Mouse (Mus musculus): ENCODE measurements around the gene Gnb3.
"Not testable (repeated sequence)": the region's sequence is repeated elsewhere in the genome, so short reads cannot be mapped to it uniquely, and the experiment has no call there.

Gene Gnb3

DNA sequence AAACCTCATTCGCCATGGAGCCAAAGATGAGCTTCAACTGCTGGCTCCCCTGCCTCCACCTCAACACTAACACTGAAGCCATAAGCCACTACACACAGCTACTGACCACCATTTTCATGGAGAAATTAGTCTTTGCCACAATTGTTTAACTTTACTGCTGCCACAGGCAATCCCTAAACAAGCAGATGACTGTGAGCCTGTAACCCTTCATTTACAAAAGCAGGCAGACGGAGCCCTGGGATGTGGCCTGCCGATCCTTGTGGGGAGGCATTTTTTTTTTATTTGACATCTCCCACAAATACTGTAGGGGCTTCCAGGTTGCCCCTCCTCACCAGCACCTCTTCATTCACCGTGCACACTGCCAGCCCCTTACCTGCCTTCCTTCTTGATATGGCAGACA, 23.5 kb downstream of the Gnb3 start:
- no peak for DNase-seq (ENCODE audit: low read depth, low spot score)

DNA sequence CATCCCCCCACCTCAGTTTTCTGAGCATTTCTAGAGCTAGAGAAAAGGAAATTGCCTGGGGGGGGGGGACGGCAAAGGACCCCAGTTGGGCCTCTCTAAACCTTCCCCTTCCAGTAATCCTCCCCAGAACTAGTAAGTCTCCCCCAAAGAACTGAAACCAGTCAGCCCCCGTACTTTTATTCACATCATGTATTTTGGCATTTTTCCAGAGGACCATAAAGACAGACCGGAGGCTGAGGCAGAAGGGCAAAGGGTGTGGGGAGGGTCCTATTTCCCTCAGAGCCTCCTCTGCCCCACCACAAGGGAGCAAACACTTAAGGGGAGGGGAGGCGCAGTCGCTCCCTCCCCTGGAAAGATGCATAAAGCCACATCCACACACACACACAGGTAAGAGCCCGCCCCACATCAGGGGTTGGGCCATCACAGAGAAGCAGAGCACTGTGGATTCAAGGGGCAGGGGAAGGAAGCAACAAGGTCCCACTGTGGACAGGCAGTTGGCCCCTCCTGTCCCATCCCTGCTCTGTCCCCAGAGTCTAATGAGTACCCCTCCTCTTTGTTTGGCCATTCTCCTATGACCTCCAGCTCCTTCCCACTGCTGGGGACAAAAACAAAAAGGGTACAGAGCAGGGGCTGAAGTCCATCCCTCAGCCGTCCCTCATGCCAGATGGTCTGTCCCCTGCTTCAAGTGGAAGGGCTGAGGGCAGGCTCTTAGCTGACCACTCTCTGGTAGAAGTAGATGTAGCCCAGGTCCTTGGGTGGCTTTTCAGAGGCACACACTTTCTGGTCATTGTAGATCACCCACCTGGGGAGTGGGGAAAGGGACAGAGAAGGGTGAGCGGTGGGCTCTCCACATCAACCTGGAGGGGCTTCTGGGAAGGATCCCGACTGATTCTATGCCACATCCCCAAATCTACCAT, 25.0 kb downstream of the Gnb3 start:
- no peak for DNase-seq (ENCODE audit: low read depth, low spot score)

DNA sequence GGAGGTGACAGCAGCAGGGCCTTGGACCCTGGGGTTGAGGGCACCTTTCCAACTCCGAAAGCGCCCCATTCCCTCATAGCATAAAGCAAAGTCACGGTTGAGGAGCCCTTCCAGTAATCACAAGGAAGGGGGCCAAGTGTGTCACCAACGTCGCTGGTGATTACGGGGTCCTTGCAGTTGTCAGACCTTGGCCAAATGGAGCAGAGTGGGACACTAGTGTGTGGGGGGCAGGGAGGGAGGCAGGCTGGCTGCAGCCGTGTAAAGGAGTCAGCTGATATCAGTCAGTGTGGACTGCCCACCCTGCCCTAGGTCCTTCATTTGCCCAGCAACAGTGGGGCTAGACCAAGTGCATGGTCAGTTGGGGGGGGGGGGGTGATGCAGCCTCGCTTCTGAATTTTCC, 25.6 kb downstream of the Gnb3 start:
- peak; percentile 47 for DNase-seq (ENCODE audit: low read depth, low spot score)

DNA sequence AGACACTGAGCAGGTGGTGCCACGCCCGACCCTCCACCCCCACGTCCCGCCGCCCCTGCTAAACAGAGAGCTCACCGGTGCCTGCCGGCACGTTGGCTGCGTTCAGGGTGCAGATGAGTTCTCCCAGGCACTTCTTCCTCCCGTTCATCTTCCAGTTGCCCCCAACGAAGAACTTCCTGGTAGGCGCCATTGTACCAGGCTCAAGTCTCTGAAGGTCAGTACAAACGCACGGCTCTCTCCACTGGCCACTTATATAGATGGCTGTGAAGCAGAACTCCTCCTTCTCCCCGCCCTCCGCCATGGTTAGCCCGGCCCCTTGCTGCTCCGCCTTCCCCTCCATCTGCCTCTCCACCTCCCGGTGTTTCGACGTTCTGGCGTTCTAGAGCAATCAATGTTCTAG, 26.1 kb downstream of the Gnb3 start, which contains the start of gene Tpi1:
Gene Tpi1 (minus strand): TSS at position 364 of the 400 bp plus-strand sequence.
- DNase-seq (ENCODE audit: low read depth, low spot score): peak; percentile 96

DNA sequence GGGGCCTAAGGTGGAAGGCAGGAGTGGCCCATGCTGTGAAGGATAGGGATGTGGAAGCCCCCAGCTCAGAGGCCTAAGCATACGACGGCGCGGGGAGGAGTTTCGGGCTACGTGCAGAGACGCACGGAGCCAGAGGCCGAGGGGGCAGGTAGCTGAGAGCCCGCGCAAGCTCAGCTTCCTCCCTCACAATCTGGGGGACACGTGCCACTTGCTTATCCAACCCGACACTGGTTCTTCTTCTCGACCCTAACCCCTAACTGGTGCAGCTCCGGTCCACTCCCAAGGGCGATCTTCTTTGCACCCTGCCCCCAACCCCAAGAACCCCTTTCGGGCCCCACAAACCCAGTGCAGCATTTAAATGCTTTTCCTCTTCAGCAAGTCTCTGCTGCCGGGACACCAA, 26.6 kb downstream of the Gnb3 start:
- DNase-seq (ENCODE audit: low read depth, low spot score): peak; percentile 89

DNA sequence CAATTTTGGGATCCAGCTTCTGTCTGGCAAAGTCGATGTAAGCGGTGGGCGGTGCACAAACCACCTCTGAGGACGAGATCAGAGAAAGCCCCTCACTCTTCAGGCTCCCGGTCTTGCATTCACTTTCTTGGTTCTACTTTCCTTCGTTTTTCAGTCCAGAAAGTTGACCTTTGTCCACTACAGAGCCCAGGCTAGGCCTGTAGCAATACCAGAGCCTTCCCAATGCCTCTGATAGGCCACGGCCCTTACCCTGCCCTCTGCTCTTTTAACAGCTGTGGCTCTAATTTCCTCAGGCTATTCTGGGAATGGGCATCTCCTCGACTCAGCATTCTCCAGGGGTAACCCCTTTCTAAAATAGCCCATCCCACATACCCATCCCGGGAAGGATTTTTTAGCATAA, 27.2 kb downstream of the Gnb3 start:
- DNase-seq (ENCODE audit: low read depth, low spot score): peak; percentile 88

DNA sequence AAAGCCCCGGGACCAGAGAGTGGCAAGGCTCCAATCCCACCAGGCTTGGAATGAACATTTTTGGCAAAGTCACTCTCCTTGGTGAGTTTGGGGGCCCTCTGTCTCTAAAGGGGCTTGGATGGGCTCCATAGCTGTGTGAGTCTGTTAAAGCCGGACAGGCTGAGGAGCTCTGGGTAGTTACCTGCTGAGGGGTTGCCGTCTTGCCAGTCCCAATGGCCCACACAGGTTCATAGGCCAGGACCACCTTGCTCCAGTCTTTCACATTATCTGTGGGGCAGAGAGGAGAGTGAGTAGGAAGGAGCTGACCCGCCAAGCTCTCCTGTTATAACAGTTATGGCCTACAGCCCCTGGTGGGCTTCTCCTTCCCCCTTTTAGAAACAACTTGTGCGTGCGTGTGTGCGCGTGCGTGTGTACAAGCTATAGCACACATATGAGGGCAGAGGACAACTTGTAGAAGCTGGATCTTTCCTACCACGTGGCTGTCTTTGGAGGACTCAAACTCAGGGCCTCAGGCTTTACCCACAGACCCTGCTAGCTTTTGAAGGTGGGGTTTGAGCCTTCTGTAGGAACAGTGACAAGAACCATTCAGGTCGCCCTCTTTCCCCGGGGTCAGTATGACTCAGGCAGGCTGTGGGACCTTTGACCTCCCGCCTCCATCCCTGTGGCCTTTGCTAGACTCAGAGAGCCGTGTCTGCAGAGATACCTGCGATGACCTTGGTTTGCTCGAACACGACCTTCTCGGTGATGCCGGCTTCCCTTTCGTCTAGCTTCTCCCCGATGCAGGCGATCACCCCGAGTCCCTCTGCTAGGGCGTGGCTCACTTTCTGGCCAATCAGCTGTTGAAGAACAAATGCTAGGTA, 28.1 kb downstream of the Gnb3 start:
- DNase-seq (ENCODE audit: low read depth, low spot score): no peak

DNA sequence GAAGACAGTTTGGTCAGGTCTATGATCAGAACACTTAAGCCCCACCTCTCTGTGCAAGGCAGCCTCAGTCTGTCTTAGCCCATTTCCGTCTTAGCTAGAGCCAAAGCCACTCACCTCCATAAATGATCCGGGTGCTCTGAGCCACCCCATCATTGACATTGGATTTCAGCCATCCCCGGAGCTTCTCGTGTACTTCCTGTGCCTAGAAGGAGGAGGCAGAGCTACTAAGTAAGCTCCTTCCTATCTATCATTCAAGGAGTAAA, 28.7 kb downstream of the Gnb3 start:
- no peak for DNase-seq (ENCODE audit: low read depth, low spot score)

DNA sequence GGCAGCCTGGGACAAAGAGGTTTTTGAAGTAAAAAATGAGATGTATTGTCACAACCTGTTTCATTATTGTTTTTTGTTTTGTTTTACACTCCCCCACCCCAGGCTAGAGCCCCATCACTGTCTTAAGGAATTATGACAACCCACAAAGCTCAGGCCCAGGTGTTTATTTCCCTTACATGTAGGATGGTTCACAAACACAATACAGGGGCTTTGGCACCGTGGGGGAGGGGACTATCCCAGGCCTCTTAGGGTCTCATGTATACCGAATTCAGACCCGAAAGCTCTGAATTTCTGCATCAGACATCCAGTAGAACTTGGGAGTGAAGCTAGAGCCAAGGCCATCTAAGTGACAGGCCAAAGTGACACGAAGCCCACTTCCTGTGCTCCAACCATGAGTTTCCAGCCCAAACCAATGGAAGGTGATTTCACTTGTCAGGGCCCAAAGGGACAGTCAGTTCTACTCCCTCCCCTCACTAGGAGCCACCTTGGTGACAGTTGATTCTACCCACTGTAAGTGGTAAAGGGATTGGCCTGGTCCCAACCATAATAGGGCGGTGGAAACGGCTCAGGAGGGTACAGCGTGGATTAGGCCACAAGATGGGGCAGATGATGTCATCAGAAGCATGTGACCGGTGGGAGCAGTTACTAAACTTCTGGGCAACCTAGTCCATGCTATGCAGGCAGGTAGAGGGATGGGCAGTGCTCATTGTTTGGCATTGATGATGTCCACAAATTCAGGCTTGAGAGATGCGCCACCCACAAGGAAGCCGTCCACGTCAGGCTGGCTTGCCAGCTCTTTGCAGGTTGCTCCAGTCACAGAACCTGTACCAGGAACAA, 29.3 kb downstream of the Gnb3 start:
- DNase-seq (ENCODE audit: low read depth, low spot score): not testable (repeated sequence)

DNA sequence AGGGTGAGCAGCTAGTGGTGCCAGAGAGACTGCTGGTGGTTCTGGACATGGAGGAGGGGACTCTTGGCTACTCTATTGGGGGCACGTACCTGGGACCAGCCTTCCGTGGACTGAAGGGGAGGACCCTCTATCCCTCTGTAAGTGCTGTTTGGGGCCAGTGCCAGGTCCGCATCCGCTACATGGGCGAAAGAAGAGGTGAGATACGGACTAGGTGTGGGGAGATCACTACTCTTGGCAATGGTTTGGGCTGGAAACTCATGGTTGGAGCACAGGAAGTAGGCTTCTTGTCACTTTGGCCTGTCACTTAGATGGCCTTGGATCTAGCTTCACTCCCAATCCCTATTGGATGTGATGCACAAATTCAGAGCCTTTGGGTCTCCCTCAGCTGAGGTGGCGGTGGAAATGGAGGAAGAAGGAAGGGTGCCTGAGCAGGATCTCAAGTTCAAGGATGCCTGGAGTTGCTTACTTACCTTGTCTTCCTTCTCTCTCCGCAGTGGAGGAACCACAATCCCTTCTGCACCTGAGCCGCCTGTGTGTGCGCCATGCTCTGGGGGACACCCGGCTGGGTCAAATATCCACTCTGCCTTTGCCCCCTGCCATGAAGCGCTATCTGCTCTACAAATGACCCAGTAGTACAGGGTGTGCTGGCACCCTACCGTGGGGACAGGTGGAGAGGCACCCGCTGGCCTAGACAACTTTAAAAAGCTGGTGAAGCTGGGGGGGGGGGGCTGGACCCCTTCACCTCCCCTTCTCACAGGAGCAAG, 30.1 kb downstream of the Gnb3 start:
- no peak for DNase-seq (ENCODE audit: low read depth, low spot score)

DNA sequence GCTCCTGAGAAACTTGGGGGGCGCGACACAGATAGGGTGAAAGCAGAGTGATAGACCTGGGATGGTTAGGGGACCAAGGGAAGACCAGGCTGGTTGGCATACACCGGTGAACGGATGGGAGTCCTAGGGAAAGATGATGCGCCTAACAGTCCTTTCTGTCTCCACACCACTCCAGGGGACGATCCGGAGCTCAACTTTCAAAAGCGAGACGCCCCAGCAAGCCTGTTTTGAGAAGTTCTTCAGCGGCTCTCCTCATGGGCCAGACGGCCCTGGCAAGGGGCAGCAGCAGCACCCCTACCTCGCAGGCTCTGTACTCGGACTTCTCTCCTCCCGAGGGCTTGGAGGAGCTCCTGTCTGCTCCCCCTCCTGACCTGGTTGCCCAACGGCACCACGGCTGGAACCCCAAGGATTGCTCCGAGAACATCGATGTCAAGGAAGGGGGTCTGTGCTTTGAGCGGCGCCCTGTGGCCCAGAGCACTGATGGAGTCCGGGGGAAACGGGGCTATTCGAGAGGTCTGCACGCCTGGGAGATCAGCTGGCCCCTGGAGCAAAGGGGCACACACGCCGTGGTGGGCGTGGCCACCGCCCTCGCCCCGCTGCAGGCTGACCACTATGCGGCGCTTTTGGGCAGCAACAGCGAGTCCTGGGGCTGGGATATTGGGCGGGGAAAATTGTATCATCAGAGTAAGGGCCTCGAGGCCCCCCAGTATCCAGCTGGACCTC, 30.9 kb downstream of the Gnb3 start:
- peak; percentile 75 for DNase-seq (ENCODE audit: low read depth, low spot score)

DNA sequence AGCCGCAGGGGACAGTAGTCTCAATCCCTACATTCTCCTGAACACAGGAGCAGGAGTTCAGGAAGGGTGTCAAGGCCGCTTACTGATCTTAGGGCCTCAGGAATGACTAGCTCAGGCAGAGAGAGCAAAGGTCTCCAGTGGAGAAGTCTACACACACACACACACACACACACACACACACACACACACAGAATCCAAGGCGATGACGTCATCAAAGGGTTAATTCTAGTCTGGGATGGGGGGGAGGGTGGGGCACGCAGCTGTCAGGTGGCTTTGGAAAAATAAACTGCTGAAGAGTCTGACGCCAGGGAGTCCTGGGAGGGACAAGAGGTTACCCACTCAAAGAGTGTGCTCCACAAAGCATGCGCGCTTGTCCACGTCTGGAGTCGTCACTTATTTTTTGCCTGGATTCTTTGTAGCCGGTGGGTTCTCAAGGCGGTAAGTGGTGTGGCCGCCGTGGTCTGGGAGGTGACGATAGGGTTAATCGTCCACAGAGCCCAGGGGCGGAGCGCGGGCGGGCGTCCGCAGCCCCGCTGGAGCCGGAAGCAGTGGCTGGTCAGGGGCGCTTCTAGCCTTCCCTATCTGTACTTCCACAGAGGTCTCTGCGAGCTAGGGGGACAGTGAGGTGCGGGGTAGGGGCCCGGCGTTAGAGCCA, 31.6 kb downstream of the Gnb3 start, which contains the start of gene Spsb2:
Gene Spsb2 (plus strand): TSS at position 304 of the 655 bp plus-strand sequence.
- DNase-seq (ENCODE audit: low read depth, low spot score): peak; percentile 60

DNA sequence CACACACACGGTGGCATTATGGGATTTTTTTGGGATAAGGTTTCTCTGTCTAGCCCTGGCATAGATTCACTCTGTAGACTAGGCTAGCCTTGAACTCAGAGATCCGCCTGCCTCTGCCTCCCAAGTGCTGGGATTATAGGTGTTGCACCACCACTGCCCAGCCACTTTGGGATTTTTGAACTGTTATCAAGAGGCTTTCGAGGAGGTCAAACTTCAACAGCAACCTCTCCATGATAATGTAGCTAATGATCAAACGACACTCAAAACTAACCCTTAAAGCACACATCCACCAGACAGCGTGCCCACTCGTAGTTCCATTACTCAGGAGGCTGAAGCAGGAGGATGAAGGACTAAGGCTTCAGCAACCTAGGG, 32.1 kb downstream of the Gnb3 start:
- no peak for DNase-seq (ENCODE audit: low read depth, low spot score)

DNA sequence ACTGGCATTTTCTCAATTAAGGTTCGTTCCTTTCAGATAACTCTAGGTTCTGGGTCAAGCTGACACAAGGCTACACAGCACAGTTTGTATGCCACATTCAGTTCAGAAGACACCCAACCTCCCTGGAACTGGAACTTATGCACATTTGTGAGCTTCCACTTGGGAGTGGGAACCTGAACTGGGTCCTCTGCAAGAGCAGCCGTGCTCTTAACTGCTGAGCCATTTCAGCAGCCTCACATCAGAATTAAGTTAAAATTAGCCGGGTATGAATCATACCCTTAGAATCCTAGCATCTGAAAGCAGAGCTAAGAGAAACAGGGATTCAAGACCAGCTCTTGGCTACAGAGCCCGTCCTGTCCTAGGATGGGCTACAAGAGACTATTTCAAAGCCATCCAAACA, 32.7 kb downstream of the Gnb3 start:
- no peak for DNase-seq (ENCODE audit: low read depth, low spot score)

DNA sequence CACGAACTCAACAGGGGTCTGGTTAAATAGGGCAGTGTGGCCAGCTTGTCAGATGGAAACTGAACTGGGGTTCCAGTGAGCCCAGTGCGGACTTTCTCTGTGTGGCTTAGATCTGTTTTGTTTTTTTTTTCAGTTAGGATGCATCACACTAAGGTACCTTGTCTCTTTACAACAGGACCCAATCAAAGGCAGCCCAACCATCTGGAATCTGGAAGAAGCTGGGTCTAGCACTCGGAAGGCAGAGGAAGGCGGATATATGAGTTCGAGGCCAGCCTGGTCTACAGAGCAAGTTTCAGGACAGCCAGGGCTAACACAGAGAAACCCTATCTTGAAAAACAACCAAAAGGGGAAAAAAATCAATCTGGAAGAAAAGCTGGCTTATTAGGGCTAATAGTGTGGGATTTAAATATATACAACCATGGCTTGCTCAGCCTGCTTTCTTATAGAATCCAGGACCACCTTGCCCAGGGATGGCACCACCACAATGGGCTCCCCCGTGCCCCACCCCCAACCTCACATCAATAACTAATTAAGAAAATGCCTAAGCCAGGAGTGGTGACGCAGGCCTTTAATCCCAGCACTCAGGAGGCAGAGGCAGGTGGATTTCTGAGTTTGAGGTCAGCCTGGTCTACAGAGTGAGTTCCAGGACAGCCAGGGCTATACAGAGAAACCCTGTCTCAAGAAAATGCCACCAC, 33.5 kb downstream of the Gnb3 start:
- DNase-seq (ENCODE audit: low read depth, low spot score): no peak

DNA sequence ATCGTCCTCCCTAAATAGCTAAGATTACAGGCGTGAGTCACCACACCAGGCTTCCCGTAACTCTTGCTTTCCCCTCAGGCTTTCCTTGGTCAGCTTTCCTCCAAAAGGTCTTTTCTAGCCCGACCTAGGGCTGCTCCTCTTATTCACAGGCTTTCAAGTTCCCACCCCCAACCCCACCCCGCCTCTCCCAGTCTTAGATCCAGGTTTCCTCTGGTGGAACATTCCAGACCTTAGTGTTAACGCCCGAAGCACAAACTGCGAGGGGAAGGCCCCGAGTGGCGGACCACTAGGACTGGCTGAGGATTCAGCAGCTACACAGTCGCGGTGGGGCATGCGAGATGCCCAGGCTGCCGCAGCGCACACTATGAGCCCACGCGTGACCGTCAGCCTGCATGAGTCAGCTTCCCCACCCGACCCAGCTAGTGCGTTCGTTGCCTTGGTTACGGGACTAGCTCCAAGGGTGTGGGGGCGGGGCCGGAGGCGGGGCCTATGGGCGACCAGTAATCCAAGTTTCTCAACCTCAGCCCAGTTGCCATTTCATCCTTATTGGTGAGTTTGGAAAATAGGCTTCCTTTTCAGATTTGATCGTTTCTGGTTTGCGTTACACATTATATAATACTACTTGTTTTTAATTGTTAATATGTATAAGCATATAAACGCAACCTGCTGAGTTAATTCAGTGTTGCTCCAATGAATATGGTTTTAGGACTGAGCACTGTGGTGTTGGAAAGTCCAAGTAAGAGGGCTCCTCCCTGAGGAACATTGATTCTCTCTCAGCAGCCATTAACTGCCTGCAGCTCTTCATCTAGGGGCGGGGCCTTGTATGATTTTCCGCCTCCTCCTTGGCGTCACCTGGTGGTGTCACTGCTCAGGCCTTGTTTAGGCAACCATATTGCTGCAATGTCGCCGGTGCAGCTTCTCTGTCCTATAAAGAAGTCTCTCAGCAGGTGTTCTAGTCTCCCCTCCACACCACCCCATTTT, 34.4 kb downstream of the Gnb3 start:
- DNase-seq (ENCODE audit: low read depth, low spot score): peak; percentile 96

DNA sequence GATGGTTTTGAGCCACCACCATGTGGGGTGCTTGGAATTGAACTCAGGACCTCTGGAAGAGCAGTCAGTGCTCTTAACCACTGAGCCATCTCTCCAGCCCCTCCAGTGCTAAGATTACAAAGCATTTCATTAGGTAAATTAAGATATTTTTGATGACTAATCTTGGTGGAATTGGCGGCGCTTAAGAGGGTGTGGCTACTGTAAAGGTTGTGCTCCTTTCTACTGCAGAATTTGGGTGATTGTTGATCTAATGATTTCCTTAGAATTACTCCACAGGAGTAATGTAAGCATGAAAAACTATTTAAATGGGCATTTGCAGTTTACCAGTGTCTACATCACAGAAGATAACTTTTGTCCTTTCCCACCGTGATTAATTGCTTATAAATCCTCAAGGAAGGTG, 35.7 kb downstream of the Gnb3 start:
- no peak for DNase-seq (ENCODE audit: low read depth, low spot score)

DNA sequence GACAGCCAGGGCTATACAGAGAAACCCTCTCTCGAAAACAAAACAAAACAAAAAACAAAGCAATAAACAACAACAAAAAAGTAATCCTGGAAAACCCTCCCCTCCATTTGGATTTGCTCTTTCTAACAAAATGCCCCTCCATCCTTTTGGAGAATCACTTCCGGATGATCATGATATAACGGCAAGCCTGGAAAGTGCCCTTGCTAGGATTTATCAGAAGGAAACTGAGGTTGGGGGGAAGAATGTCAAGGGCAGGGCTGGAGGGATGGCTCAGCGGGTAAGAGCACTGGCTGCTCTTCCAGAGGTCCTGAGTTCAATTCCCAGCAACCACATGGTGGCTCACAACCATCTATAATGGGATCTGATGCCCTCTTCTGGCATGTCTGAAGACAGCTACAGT, 36.4 kb downstream of the Gnb3 start:
- DNase-seq (ENCODE audit: low read depth, low spot score): not testable (repeated sequence)
